Mouse (Mus musculus): ENCODE measurements around the gene BC052040.

GRCm38 (mm10) chr2:115602116-115602515 is 20.6 kb downstream of the BC052040 start:
- TF ChIP-seq CTCF (IDR thresholded peaks at IDR 0.05; ENCODE audit: low read depth) (no peak), EP300 (IDR thresholded peaks at IDR 0.05; ENCODE audit: low read depth) (no peak)
